Mouse (Mus musculus) spleen, adult 2 months (tissue): ENCODE data around the gene Iqsec2. TPM values are rescaled to one million over a fixed set of nuclear protein-coding genes. Genes with fewer than 3 reads are reported as not detected.

Experiments used
- DNase-seq, 2 experiments: peaks; one replicate each; pipeline versions ENCODE4 v3.0.0 to v3.0.0-alpha.2; 2012 to 2021; ENCODE audit warnings: low spot score in 2 of 2, low read depth in 1 of 2
- H3K27ac ChIP-seq: fragments of 200-500 bp; 2 replicates; pipeline ENCODE4 v1.5.1; 2012; ENCODE audit warnings: low read length, inconsistent platforms; ENCODE audit not compliant: insufficient read depth
- H3K27me3 ChIP-seq: fragments of 200-500 bp; 2 replicates; pipeline ENCODE4 v1.6.1; 2012; ENCODE audit warnings: mild to moderate bottlenecking, moderate library complexity, low read length, inconsistent platforms; ENCODE audit not compliant: control insufficient read depth, insufficient read depth
- H3K36me3 ChIP-seq: fragments of 200-500 bp; 2 replicates; pipeline ENCODE4 v1.6.1; 2012; ENCODE audit warnings: mild to moderate bottlenecking, low read length, inconsistent platforms; ENCODE audit not compliant: control insufficient read depth, insufficient read depth
- H3K4me1 ChIP-seq: fragments of 200-500 bp; 2 replicates; pipeline ENCODE4 v1.6.1; 2011; ENCODE audit warnings: inconsistent platforms; ENCODE audit not compliant: control insufficient read depth, insufficient read depth, insufficient read length
- H3K4me3 ChIP-seq: fragments of 200-500 bp; 2 replicates; pipeline ENCODE4 v1.5.1; 2011; ENCODE audit warnings: mild to moderate bottlenecking, inconsistent platforms; ENCODE audit not compliant: insufficient read depth, insufficient read length; ENCODE audit errors: extremely low read depth
- CTCF ChIP-seq: fragments of 200-500 bp; IDR thresholded peaks from 2 replicates; pipeline ENCODE4 v1.5.1; 2011; ENCODE audit warnings: mild to moderate bottlenecking, inconsistent platforms; ENCODE audit not compliant: insufficient read depth, insufficient read length, insufficient replicate concordance; ENCODE audit errors: extremely low read depth
- POLR2A ChIP-seq: fragments of 200-500 bp; IDR thresholded peaks from 2 replicates; pipeline ENCODE4 v1.6.1; 2011; ENCODE audit warnings: low read depth, low read length, inconsistent platforms
- WGBS: fragments of 180-500 bp; shearing (Covaris S2); methylation state at CpG from one replicate; pipeline ENCODE4 v1.1.7; 2018; 5-methylcytosine and 5-hydroxymethylcytosine counted together
- polyA plus RNA-seq: library from polyadenylated mRNA; depleted of rRNA; stranded (reverse); fragments of >200 nt; gene quantifications from 2 replicates; pipeline ENCODE4 v1.2.3, GENCODE M21; 2012; rRNA removed

Gene Iqsec2
- polyA plus RNA-seq, 1 experiment: 6.6 TPM

DNA sequence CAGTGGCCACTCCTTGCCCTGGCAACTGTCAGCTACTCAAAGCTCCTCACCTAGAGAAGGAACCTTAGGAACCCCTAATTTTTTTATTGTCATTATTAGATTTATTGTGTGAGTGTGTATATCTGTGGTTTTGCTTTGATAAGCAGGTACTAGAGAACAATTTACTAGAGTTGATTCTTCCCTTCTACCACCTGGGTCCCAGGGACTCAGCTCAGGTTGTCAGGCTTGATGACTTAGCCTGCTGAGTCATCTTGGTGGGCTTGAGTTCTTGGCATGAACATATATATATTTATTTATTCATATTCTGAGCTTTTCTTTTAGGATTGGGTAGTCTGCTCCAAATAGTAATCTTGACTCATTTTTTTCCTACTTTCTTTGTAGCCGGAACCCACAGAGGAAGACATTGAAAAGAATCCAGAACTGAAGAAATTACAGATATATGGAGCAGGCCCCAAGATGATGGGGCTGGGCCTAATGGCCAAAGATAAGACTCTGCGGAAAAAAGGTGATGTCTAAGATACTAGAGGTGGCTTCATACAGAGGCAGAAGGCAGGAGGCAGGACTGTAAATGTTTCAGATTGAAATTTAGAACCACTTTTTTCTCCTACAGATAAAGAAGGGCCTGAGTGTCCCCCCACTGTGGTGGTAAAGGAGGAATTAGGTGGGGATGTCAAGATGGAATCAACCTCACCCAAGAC is 100.6 kb downstream of the Iqsec2 start:
- WGBS: 90% methylated on average over 2 of the region's 2 CpGs
- Histone ChIP-seq H3K27ac (no peak overlapping the region), H3K4me1 (no peaks in the 10 kb centered on the region), H3K4me3 (no peak overlapping the region), H3K27me3 (no peaks in the 10 kb centered on the region), H3K36me3 (peaks cover 20% of the 10 kb centered on the region)
- TF ChIP-seq POLR2A (no peak), CTCF (no peak)
- no peak for DNase-seq

- 92% methylated on average over 11 of the region's 11 CpGs for WGBS
- no peak for DNase-seq
- Histone ChIP-seq H3K27ac (no peak overlapping the region), H3K36me3 (peaks cover 44% of the 10 kb centered on the region), H3K4me1 (no peaks in the 10 kb centered on the region), H3K4me3 (no peak overlapping the region), H3K27me3 (no peaks in the 10 kb centered on the region)
- no peak for TF ChIP-seq POLR2A
- TF ChIP-seq CTCF: no peak
These were observed 127.1 kb downstream of the Iqsec2 start for GRCm38 (mm10) chrX:152271189-152271588.

Other genes with a start within 250 kb of the Iqsec2 start
- gene Hsd17b10, start 142.4 kb upstream of the Iqsec2 start, polyA plus RNA-seq: 20.9 and 22.1 TPM in 2 replicates
- 0.05 and 0.18 TPM in 2 replicates for gene Ribc1, start 128.0 kb upstream of the Iqsec2 start, polyA plus RNA-seq
- gene Smc1a, start 127.8 kb upstream of the Iqsec2 start, polyA plus RNA-seq: 15.1 and 15.7 TPM in 2 replicates
- gene Kdm5c, start 88.8 kb downstream of the Iqsec2 start, polyA plus RNA-seq: 55.1 and 60.9 TPM in 2 replicates
- gene Kantr, start 183.2 kb downstream of the Iqsec2 start, polyA plus RNA-seq: 5.0 and 6.1 TPM in 2 replicates
- 18.4 and 18.9 TPM in 2 replicates for gene Tspyl2, start 198.2 kb downstream of the Iqsec2 start, polyA plus RNA-seq
- 0.82 and 1.2 TPM in 2 replicates for gene Gpr173, start 224.4 kb downstream of the Iqsec2 start, polyA plus RNA-seq